Mouse (Mus musculus) CD4-positive, CD25-positive, alpha-beta regulatory T cell, adult 2 months (primary cell): ENCODE data around the gene Gm9821.

ENCODE experiments used
- DNase-seq: peaks from one replicate; pipeline ENCODE4 v3.0.0-alpha.2; 2012; ENCODE audit warnings: low read depth, low spot score

Gene Gm9821

DNA sequence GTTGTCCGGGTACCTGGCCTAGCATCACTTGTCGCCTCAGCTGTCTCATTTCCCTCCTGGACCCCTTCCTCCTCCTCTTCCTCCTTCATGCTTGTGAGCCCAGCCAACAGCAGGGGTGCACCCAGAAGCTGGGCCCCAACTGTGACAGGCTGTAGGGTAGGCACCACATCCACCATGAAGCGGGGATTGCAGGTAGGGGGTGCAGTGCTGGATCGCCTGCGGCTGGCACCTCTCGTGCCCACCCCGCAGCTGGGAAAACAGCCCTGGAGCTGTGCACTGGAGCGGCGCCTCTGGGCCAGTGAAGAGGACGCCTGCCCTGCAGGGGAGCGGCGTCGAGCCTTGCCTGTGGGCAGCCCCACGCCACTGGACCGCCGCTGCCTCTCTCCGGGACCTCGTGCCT is at the start of gene Gm9821:
TSS of gene Gm9821 (plus strand) at position 221 of the 400 bp plus-strand sequence.
- DNase-seq = no peak

DNA sequence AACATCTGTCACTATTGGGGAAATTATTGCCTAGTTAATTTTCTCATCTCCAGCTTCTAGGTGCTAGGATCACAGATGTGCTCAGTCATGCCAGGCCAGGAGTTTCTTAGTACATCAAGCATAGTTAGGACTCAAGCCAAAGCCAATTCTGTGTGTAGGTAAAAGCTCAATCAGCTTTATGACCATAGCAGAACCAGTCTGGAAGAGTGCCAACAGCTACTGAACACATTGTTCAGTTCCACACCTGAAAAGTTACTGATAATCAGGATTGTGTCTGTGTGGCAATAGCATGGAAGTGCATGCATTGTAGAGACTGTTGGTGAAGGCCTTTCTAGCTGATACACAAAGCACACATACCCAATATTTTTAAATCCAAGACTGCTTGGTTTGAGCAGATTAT is 47.5 kb upstream of the Gm9821 start:
- DNase-seq = no peak

DNA sequence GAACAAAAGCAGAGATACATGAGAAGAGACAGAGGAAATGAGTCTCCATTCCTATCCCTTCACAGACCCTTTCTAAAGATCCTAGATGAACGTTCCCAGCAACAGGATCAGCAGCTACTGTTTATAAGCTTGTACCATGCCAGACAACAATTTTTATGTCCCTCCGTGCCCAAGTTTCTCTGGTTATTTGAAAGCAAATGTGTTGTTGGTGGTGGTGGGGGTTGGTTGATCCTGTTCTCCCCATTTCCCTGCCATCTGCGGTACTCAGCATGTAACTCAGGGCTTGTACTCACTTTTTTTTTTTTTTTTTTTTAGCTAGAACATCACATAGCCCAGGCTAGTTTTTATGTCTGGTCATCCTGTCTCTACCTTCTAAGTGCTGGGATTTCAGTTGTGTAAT is 46.4 kb upstream of the Gm9821 start:
- DNase-seq = no peak

DNA sequence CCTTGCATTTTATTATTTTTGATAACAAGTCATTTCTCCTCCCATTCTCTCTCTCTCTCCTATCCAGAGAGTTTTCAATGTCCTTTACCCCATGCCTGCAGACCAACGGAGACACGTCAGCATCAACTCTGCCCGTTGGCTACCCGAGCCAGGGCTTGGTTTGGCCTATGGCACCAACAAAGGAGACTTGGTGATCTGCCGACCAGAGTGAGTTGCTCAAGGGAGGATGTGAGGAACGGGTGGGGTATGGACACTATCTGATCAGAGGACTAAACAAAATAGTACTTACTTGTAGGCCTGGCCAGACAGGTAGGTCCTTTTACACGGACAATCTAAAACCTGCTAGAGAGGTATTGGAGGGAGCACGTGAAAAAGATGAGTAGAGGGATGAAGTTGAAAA is 45.1 kb upstream of the Gm9821 start:
- no peak for DNase-seq

DNA sequence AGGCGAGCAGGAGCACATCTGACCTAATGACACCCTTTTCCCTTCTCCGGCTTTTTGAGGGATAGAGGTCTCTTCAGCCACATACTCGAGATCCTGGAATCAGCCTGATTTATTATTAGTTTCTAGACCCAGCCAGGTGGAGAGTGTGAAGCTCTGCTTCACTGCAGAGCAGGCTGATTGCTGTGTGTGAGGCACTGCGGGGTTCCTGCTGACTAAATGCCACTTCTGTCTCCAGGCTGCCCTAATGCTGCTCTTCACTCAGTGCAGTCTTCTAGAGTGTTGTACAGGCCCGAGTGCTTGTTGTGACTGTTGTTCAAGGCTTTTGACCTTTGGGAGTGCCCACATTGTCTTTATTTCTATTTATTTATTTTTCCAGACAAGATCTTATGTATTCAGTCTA is 43.2 kb upstream of the Gm9821 start:
- no peak for DNase-seq

DNA sequence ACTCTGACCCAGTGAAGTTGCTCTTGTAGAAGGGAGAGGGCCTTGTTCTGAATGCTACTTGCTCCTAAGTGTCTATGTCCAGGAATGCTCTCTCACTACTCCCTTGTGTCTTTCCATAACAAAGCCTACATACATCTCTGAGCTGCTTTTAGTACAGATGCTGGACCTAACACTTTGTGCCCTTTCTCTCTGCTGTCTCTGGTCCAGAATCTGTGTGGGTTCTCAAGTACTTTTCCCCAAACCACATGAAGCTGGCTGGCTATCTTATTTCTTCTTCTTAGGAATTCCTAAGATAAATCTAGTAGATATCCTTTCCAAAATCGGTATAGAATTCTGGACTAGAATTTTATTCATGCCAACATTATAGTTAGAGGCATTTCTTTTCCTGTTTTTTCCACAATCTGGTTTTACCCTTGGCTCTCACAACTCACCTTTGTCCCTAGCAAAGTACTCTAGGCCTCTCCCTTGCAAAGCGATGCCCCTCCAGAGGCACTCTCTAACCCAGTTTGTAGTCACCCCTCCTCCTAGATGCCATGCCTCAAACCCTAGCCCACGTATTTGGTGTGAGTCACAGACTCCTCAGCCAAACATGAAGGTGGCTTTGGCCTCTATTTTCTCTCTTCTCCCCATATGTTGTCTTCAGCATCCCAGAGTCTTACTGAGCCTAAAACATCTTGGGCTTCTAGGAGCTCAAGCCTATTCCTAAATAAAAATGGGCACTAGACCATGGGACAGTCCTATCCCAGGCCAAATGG is 42.2 kb upstream of the Gm9821 start:
- no peak for DNase-seq

DNA sequence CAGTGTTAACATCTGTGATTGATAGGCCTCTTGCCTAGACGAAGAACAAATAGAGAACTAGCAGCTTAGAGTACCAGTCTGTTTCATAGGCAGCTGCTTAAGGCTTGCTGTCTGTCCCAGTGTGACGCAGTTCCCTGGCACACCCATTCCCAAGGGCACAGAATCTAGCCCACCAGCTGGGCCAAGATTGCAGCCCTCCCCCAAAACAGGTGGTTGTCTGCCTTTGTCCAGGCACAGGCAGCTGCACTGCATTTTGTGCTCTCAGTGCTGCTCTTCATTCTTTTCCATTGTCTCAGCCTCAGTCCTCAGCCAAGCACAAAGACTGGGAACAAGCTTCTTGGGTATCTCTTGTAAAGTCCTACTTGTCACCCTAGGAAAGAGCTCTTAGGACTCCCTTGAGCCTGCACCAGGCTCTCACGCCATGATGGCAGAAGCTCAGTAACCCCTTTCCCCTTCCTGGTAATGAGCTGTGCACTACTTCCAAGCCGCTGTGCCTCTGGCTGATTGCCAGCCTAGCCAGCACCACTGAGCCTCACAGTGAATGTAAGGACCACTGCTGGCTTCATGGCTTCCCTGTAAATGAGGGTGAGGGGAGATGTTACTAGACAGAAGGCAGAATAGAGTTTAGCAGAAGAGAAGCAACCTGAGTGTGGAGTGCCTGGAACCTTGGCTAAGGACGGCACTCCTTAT is 40.7 kb upstream of the Gm9821 start:
- DNase-seq = no peak

DNA sequence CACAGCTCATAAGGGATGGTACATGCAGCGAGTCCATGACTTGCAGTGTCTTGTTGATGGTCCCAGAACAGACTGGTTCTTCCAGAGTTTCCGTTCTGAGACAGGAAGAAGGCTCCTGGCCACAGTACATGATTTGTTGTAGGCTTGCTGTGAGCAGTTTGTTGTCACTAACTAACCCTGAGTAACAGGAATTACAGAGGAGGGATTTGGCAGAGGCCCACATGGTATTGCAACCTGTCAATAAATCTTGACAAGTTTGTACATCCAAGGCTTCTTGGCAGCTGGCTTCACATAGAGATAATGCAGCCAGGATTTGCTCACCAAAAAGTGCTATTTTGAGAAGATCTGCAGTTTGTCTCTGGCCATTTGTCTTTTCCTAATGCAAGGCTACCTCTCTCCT is 39.4 kb upstream of the Gm9821 start:
- DNase-seq = no peak

DNA sequence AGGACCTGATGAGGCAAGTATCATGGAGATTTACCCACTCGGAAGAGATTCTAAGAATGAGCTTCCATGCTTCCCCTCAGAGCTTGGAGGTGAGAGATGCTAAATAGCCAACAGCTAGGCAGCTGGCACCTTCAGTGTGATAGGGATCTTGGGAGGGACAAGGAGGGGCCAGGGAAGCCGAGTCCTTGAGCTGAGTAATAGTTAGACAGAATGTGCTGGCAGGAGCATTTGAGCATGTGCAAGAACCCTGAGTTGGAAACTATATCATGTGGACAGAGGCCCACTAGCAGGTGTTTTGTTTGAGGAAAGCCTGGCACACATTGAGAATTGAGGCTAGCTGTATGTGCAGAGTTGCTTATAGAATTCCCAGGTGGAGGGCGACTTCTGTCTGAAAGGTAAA is 32.9 kb upstream of the Gm9821 start:
- DNase-seq = no peak

DNA sequence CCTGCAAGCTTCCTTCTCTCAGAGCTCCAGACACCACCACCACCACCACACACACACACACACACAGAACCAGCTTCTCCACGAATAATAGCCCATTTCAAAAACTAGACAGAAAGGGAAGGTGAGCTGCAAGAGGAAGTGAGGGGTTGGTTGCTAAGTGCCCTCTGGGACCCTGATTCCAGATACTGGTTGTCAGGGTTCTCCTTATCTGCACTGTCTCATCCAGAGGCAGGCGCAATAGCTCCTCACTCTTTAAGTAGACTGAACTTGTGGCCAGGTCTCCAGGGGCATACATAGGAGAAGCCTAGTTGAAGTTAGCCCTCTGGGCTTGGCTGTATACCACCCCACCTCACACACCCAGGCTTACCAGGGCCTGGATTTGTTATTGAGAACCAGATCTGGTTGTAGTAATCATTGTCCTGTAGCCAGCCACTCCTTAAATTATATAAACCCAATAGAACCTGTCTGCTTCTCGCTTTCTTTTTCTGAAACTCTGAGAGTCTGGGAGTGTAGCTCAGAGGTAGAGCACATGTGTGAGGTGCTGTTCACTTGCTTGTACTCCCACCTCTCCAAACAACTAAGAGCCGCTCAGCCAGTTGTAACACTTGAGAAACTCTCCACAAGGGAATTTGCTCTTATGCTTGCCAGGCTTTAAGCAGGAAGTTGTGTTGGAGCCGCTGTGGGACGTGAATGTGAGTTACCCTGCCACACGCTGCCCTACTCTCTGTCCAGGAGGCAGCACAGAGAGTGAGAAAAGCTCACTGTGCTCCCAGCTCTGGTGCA is 32.0 kb upstream of the Gm9821 start:
- no peak for DNase-seq

DNA sequence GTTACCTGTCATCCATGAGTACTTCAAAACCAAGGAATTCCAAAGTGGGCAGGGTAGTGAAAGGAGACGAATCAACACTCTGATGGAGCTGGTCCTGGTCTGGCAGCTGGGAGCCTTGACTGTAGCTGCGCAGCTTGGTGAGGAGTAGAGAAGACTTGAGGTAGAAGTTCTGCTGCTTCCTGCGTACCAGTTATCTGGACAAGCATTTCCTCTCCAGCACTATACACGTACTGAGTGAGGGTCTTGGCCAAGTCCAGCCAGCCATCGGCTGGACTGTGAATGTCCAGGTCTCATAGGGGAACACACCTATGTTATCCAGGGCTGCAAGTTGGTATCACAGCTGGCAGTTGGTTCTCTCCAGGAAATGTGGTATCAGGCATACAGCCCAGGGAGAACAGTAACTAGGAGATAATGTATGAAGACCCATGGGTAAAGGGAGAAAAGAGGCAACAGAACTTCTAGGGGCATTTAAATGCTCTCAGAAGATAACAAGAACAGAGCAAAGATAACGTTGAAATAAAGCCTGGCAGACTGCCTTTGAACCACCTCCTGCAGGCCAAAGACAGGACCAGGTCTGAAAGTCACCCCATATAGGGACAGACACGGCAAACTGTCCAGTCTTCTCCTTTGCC is 29.0 kb upstream of the Gm9821 start:
- DNase-seq = no peak

DNA sequence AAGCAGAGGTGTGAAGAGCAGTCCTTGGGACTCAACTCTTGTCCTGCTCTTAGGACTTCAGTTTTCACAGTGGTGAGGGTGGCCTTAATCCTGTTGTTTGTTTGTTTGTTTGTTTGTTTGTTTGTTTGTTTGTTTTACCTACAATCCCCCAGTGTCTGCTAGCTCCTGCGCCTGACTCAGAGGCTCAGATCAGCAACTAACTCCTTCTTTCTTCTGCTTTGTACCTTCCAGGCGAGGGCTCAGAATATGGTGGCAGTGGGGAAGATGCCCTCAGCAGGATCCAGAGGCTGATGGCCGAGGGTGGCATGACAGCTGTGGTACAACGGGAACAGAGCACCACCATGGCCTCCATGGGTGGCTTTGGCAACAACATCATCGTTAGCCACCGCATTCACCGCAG is 28.4 kb upstream of the Gm9821 start:
- DNase-seq = no peak

DNA sequence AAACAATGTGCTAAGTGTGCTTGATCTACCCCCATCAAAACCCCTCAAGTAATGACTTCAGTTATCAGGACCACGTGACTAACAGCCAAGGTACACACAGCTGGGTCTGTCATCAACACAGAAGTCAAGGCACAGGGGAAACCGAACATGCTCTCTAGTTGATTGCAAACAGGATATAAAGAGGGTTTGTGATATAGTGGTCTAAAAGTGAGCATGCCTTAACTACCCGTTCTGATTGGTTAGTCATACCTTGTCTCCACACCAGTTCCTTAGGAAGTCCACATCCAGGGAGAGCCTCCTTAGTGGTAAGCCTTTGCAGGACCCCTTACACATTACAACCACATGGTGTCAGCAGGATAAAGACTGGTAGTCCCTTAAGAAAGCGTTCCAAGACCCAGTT is 25.4 kb upstream of the Gm9821 start:
- DNase-seq = no peak

DNA sequence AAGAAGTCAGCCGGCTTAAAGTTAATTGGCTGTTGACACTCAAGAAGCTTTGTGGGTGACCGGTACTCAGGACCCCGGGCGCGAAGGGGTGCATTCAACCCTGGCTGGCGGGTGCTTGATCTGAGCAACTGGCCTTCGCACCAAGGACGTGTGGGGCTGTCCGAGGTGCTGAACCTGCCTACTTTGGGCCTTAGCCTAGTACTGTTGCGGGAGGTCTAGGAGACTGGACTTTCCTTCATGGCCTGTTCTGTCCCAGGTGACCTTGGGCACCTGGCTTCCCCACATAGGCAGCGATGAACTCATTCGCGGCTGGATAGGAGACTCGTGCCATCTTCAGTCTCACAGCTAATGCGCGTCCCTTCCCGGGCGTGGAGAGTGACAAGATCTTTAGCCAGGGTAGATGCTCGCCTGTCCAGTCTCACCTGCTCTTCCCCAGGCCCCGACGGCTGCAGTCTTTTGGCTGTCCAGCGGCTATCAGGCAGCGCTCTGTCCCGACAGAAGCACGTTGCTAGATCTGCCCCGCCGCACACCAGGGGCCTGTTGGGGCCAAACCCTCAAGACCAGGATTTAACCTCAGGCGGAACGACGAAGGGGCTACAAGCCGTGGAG is 24.2 kb upstream of the Gm9821 start:
- peak; percentile 72 for DNase-seq

DNA sequence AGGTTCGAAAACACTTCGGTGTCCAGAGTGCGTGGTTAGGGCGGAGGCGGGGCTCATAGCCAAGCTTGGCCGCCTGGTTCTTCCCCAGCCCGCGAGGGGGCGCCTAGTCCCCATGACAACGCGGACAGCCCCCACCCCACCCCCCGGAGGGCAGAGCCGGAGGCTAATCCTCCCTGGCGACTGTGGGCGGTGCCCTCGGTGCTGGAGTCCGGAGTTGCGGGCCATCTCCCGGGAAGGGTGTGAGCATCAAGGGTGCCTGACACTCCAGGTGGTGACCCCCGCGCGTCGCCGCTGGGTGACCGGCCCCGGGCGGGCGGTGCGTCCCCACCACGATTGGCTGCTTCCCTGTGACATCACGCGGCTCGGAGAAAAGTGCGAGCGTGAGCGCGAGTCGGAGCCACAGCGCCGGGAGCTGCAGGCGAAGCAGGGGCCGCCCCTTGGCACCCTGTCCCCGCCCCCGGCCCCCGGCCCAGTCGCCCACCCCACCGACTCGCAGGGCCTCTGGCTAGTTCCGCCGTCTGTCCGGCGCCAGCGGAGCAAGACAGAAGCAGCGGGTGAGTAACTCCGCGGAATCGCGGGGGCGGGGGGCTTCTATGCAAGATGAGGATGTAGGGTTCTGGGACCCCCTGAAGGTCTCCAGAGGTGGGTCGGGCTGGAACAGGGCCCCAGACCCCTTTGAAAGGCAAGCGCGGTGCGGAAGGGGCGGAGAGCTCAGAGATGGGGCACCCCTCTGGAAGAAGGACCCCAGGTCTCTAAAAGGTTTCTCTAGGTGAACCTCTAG is 23.5 kb upstream of the Gm9821 start:
- DNase-seq = peak; percentile 77

DNA sequence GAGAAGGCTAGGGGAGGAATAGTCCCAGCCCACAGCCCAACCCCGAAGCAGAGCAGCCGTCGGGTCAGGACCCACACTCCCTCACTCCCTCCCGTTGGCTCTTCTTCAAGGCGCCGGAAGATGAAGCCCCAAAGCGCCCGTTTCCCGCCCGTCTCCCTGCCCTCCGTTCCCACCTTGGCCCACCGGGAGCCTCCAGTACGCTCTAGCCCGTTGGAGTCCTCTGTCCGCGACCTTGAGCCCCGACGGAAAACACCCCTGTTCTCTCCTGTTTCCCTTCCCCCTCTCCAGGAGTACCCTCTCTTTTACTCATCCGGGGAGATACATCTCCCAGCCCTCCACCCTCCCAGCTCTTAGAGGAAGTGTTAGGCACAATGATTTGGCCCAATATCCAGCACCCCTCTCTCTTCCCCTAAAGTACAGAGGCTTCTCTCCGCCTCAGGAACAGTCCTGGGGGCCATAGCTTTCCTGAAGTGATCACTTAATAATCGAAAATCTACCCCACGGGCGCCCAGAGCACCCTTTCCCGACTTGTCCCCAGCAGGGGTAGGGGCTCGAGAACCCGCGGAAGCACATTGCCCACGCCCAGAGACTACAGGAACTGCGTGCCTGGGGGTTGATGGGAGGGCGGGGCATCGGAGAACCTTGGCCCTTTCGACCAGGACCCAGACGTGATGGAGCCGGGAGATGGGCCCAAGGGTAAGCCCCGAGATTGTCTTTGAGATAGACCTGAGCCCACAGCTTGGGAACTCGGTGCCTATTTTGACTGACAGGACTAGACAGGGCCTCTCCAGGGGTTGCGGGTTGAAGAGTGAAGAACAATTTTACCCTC is 22.7 kb upstream of the Gm9821 start:
- peak; percentile 62 for DNase-seq

DNA sequence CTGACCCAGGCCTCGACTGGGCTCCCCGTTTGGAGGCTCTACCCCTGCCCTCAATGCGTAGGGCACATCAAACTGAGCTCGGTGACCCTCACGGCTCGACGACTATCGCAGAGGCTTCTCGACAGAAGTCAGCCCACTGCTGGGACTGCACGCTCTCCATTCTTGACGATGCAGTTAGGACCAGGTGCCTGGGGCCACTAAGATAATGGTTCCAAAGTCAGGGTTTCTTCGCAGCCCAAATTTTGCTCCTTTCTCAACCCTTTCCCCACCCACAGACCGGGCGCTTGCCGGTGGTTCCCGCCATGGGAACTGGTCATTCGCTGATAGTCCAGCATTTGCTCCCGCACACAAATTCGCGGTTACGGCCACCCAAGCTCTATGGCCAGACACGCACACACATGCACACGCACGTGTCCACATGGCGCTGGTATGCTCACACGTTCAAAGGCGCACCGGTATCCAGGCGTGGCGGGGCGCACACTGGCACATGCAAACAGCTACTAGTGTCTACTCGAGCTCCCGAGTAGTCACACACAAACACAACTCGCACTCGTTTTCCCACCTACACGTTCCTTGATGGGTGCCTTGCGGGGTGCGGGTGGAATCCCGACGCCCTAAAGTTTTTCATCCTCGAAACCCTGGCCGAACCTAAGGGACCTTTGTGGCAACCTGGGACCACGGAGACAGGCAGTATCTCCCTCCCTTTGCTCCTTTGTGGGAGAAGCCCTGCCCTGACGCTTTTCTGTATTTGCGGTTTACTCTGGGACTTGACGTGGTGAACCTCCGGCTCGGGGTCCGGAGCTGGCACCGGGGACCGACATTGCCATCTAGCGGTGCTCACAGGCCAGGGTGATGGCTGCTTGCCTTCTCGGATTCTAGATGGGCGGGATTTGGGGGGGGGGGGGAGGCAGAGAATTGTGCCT is 21.8 kb upstream of the Gm9821 start:
- peak; percentile 90 for DNase-seq

DNA sequence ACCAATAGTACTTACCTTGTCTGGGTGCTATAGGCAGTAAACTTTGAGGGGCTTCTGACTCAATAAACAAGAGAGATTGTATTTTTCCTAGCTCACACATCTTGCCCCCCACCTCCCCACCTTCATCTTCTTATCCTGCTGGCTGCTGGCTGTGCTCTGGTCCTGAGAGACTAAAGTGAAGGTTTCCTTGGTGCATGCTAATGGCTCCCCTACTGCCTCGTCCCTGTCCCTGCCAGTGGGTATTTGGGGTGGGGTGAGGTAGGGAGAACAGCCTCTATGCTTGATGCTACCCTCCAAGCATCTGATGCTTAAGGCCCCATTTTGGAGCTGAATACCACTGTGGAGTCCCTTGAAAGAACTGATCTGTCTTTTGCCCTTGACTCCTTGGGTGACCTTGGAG is 20.8 kb upstream of the Gm9821 start:
- no peak for DNase-seq

DNA sequence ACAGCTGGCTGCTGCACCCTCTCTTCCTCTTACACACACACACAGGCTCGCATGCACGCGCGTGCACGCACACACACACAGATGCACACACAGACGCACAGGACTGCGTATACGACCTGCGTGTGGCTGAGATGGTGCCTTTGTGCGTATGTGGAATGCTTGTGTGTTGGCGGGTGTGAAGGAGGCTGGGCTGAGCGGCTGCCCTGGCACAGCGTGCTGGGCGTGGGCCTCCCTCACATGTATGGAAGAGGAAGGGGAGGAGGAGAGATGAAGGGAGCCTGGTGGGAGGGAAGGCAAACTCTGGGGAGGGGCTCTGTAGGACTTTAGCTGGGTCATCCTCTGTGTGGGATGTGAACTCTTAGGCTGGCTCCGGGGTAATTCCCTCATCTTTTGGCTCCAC is 20.1 kb upstream of the Gm9821 start:
- DNase-seq = no peak
